Comparison of ENCODE assay signal across 19 mouse cellular contexts in genomic region chr17:62337890-62338557, GRCm38 (mm10).
DNase-seq lines count a peak whose midpoint lies in the region; ATAC-seq lines count a peak whose summit lies in the region.
"Had no signal": no experiment of that assay in that cellular context is flagged by ENCODE, and none has a peak within 500 bp of the region (broad histone marks: within the 10 kb centered on the region; RNA-seq: fewer than 3 reads in every experiment).

No protein-coding gene starts in this region.

- no peaks in the 10 kb centered on the region for H3K27me3 ChIP-seq in hindbrain, embryonic 12.5 days
- H3K27me3 ChIP-seq in hindbrain, embryonic 10.5 days (ENCODE audit: insufficient read depth, poor library complexity, severe bottlenecking) = no peaks in the 10 kb centered on the region
- peaks cover 3% of the 10 kb centered on the region; the same call in 1 of the 2 replicates for H3K27me3 ChIP-seq in forebrain, embryonic 12.5 days
- H3K27me3 ChIP-seq in midbrain, embryonic 13.5 days = no peaks in the 10 kb centered on the region
- H3K27me3 ChIP-seq in neural tube, embryonic 15.5 days (replicated peaks) = no peaks in the 10 kb centered on the region
- no peaks in the 10 kb centered on the region for H3K27me3 ChIP-seq in heart, embryonic 10.5 days (ENCODE audit: insufficient read depth, poor library complexity, severe bottlenecking)
- H3K27me3 ChIP-seq: heart, embryonic 13.5 days; limb, embryonic 12.5 days; Patski had no signal

- H3K9me3 ChIP-seq in hindbrain, embryonic 12.5 days (replicated peaks) = no peaks in the 10 kb centered on the region
- no peaks in the 10 kb centered on the region for H3K9me3 ChIP-seq in hindbrain, embryonic 10.5 days
- no peaks in the 10 kb centered on the region for H3K9me3 ChIP-seq in forebrain, embryonic 12.5 days
- no peaks in the 10 kb centered on the region for H3K9me3 ChIP-seq in midbrain, embryonic 13.5 days
- no peaks in the 10 kb centered on the region for H3K9me3 ChIP-seq in neural tube, embryonic 15.5 days (replicated peaks)
- H3K9me3 ChIP-seq in heart, embryonic 10.5 days = no peaks in the 10 kb centered on the region
- H3K9me3 ChIP-seq: heart, embryonic 13.5 days; limb, embryonic 12.5 days had no signal

- no peak overlapping the region for H3K4me2 ChIP-seq in hindbrain, embryonic 12.5 days (replicated peaks)
- no peak overlapping the region for H3K4me2 ChIP-seq in forebrain, embryonic 12.5 days
- no peak overlapping the region for H3K4me2 ChIP-seq in midbrain, embryonic 13.5 days (replicated peaks)
- no peak overlapping the region for H3K4me2 ChIP-seq in neural tube, embryonic 15.5 days
- H3K4me2 ChIP-seq: heart, embryonic 13.5 days; limb, embryonic 12.5 days had no signal

- no peak overlapping the region for H3K4me3 ChIP-seq in hindbrain, embryonic 12.5 days
- no peak overlapping the region for H3K4me3 ChIP-seq in hindbrain, embryonic 10.5 days
- H3K4me3 ChIP-seq in forebrain, embryonic 12.5 days (replicated peaks) = no peak overlapping the region
- no peak overlapping the region for H3K4me3 ChIP-seq in midbrain, embryonic 13.5 days (replicated peaks)
- no peak overlapping the region for H3K4me3 ChIP-seq in neural tube, embryonic 15.5 days (replicated peaks)
- no peak overlapping the region for H3K4me3 ChIP-seq in heart, embryonic 10.5 days
- H3K4me3 ChIP-seq: erythroblast, embryonic 14.5 days; heart, embryonic 13.5 days; limb, embryonic 12.5 days had no signal

- no peak overlapping the region for H3K9ac ChIP-seq in hindbrain, embryonic 12.5 days
- H3K9ac ChIP-seq in forebrain, embryonic 12.5 days = no peak overlapping the region
- H3K9ac ChIP-seq in midbrain, embryonic 13.5 days (replicated peaks) = no peak overlapping the region
- H3K9ac ChIP-seq in neural tube, embryonic 15.5 days (replicated peaks) = no peak overlapping the region
- H3K9ac ChIP-seq: heart, embryonic 13.5 days; limb, embryonic 12.5 days; liver, embryonic 14.5 days had no signal

- H3K27ac ChIP-seq in hindbrain, embryonic 12.5 days = no peak overlapping the region
- no peak overlapping the region for H3K27ac ChIP-seq in hindbrain, embryonic 10.5 days
- no peak overlapping the region for H3K27ac ChIP-seq in forebrain, embryonic 12.5 days
- H3K27ac ChIP-seq in midbrain, embryonic 13.5 days = no peak overlapping the region
- no peak overlapping the region for H3K27ac ChIP-seq in neural tube, embryonic 15.5 days (replicated peaks)
- no peak overlapping the region for H3K27ac ChIP-seq in heart, embryonic 10.5 days
- H3K27ac ChIP-seq: heart, embryonic 13.5 days; kidney, postnatal 0 days; limb, embryonic 12.5 days; liver, embryonic 14.5 days had no signal

- WGBS in hindbrain, embryonic 12.5 days = 66% methylated on average over 10 of the region's 10 CpGs
- WGBS in hindbrain, embryonic 10.5 days = 75% methylated on average over 10 of the region's 10 CpGs
- WGBS in forebrain, embryonic 12.5 days = 31% methylated on average over 10 of the region's 10 CpGs
- 22% methylated on average over 10 of the region's 10 CpGs for WGBS in midbrain, embryonic 13.5 days
- WGBS in neural tube, embryonic 15.5 days = 74% methylated on average over 10 of the region's 10 CpGs
- WGBS in heart, embryonic 10.5 days = 66% methylated on average over 10 of the region's 10 CpGs

- peak; percentile 19; the same call in 1 of the 2 replicates for ATAC-seq in hindbrain, embryonic 12.5 days (ENCODE audit: low FRiP score)
- ATAC-seq in forebrain, embryonic 12.5 days (ENCODE audit: low FRiP score) = peak; percentile 67; the same call in 1 of the 2 replicates
- ATAC-seq in midbrain, embryonic 13.5 days = peak; percentile 91
- ATAC-seq in neural tube, embryonic 15.5 days (ENCODE audit: low FRiP score) = no peak
- ATAC-seq: intestine, postnatal 0 days; Patski had no signal

- no peak for DNase-seq in hindbrain, embryonic 10.5 days (ENCODE audit: low spot score)
- peak; percentile 54 for DNase-seq in brain, embryonic 18.5 days (ENCODE audit: low read depth, low spot score)
- no peak for DNase-seq in heart, embryonic 10.5 days (ENCODE audit: low spot score)
- DNase-seq: B cell, adult 2 months; cerebellum, adult 11 months; lung, postnatal 14 days; right cerebral cortex, postnatal 4 days; thymus, postnatal 14 days had no signal

- H3K36me3 ChIP-seq in hindbrain, embryonic 12.5 days = no peaks in the 10 kb centered on the region
- no peaks in the 10 kb centered on the region for H3K36me3 ChIP-seq in hindbrain, embryonic 10.5 days
- H3K36me3 ChIP-seq in forebrain, embryonic 12.5 days (replicated peaks) = no peaks in the 10 kb centered on the region
- no peaks in the 10 kb centered on the region for H3K36me3 ChIP-seq in midbrain, embryonic 13.5 days
- no peaks in the 10 kb centered on the region for H3K36me3 ChIP-seq in neural tube, embryonic 15.5 days
- H3K36me3 ChIP-seq in heart, embryonic 10.5 days = no peaks in the 10 kb centered on the region
- H3K36me3 ChIP-seq: heart, embryonic 13.5 days; limb, embryonic 12.5 days had no signal

- H3K4me1 ChIP-seq in hindbrain, embryonic 12.5 days = peaks cover 2% of the 10 kb centered on the region; the same call in 1 of the 2 replicates
- H3K4me1 ChIP-seq in hindbrain, embryonic 10.5 days (replicated peaks) = peaks cover 8% of the 10 kb centered on the region
- peaks cover 12% of the 10 kb centered on the region for H3K4me1 ChIP-seq in forebrain, embryonic 12.5 days
- peaks cover 19% of the 10 kb centered on the region for H3K4me1 ChIP-seq in midbrain, embryonic 13.5 days (replicated peaks)
- H3K4me1 ChIP-seq in neural tube, embryonic 15.5 days = no peaks in the 10 kb centered on the region
- H3K4me1 ChIP-seq in heart, embryonic 10.5 days = no peaks in the 10 kb centered on the region
- H3K4me1 ChIP-seq: limb, embryonic 12.5 days had no signal
